Mouse (Mus musculus) c-Kit-positive CD71-negative TER-119-negative erythroid progenitor cells, embryonic 14.5 days (primary cell): ENCODE data around the gene C730034F03Rik.

Source experiments
- DNase-seq: peaks from one replicate; pipeline ENCODE4 v3.0.0-alpha.2; 2013; ENCODE audit warnings: low read depth

C730034F03Rik gene

GRCm38 (mm10) chr15:89432946-89433345 is 3.6 kb downstream of the C730034F03Rik start:
- DNase-seq = no peak

- no peak for DNase-seq
Observed at GRCm38 (mm10) chr15:89434136-89434535, 4.7 kb downstream of the C730034F03Rik start.

- no peak for DNase-seq
Observed at GRCm38 (mm10) chr15:89435878-89436277, 6.5 kb downstream of the C730034F03Rik start.

- DNase-seq = no peak
Observed at GRCm38 (mm10) chr15:89442486-89443070, 13.2 kb downstream of the C730034F03Rik start.

- peak; percentile 69 for DNase-seq
Observed at GRCm38 (mm10) chr15:89452906-89453864, 23.8 kb downstream of the C730034F03Rik start.

GRCm38 (mm10) chr15:89453865-89454478 is 24.6 kb downstream of the C730034F03Rik start, which contains the start of gene Mapk8ip2:
Gene Mapk8ip2, plus strand, starts transcription at chr15:89453913.
- DNase-seq = no peak

GRCm38 (mm10) chr15:89454857-89455256 is 25.5 kb downstream of the C730034F03Rik start:
- DNase-seq = no peak

- DNase-seq = no peak
Observed at GRCm38 (mm10) chr15:89455642-89456041, 26.3 kb downstream of the C730034F03Rik start.

GRCm38 (mm10) chr15:89458942-89459341 is 29.6 kb downstream of the C730034F03Rik start:
- DNase-seq = no peak

- no peak for DNase-seq
Observed at GRCm38 (mm10) chr15:89459821-89460220, 30.4 kb downstream of the C730034F03Rik start.

- no peak for DNase-seq
Observed at GRCm38 (mm10) chr15:89460298-89460697, 30.9 kb downstream of the C730034F03Rik start.

- DNase-seq = no peak
Observed at GRCm38 (mm10) chr15:89461321-89461720, 31.9 kb downstream of the C730034F03Rik start.

- no peak for DNase-seq
Observed at GRCm38 (mm10) chr15:89462176-89462575, 32.8 kb downstream of the C730034F03Rik start.

GRCm38 (mm10) chr15:89463334-89464235 is 34.2 kb downstream of the C730034F03Rik start:
- DNase-seq = no peak

- DNase-seq = no peak
Observed at GRCm38 (mm10) chr15:89465052-89465451, 35.7 kb downstream of the C730034F03Rik start.

- peak; percentile 31 for DNase-seq
Observed at GRCm38 (mm10) chr15:89468577-89468976, 39.2 kb downstream of the C730034F03Rik start.

GRCm38 (mm10) chr15:89471476-89471875 is 42.1 kb downstream of the C730034F03Rik start:
- DNase-seq = no peak

- DNase-seq = no peak
Observed at GRCm38 (mm10) chr15:89473370-89473769, 44.0 kb downstream of the C730034F03Rik start.

- DNase-seq = no peak
Observed at GRCm38 (mm10) chr15:89473921-89474320, 44.5 kb downstream of the C730034F03Rik start.

GRCm38 (mm10) chr15:89474596-89475292 is 45.4 kb downstream of the C730034F03Rik start:
- no peak for DNase-seq

GRCm38 (mm10) chr15:89475293-89475600 is 45.9 kb downstream of the C730034F03Rik start:
- no peak for DNase-seq
